Mouse (Mus musculus) embryonic facial prominence, embryonic 14.5 days (tissue): ENCODE results near the gene A930033H14Rik. TPM values are rescaled to one million over a fixed set of nuclear protein-coding genes. Genes with fewer than 3 reads are reported as not detected.

Experiments used
- ATAC-seq: fragments of 200-750 bp; cut with Nextera tagmentation; 2 replicates; pipeline ENCODE4 v1.8.0; 2017; ENCODE audit warnings: low read depth, moderate number of reproducible peaks, moderate TSS enrichment
- DNase-seq: peaks from one replicate; pipeline ENCODE4 v3.0.0-alpha.2; 2015; ENCODE audit warnings: low spot score
- H3K27ac ChIP-seq: fragments of 300-500 bp; sonication (generic); replicated peaks from 2 replicates; pipeline ENCODE4 v1.5.1; 2014; ENCODE audit warnings: low read depth, mild to moderate bottlenecking, low read length, moderate library complexity
- H3K27me3 ChIP-seq: fragments of 300-500 bp; sonication (generic); replicated peaks from 2 replicates; pipeline ENCODE4 v1.6.1; 2014; ENCODE audit warnings: low read length; ENCODE audit not compliant: control insufficient read depth, insufficient read depth
- H3K36me3 ChIP-seq: fragments of 300-500 bp; sonication (generic); 2 replicates; pipeline ENCODE4 v1.6.1; 2014; ENCODE audit warnings: low read length, mixed read lengths; ENCODE audit not compliant: control insufficient read depth, insufficient read depth
- H3K4me1 ChIP-seq: fragments of 300-500 bp; sonication (generic); 2 replicates; pipeline ENCODE4 v1.6.1; 2014; ENCODE audit warnings: antibody characterized with exemption, low read length; ENCODE audit not compliant: control insufficient read depth, insufficient read depth
- H3K4me2 ChIP-seq: fragments of 300-500 bp; sonication (generic); 2 replicates; pipeline ENCODE4 v1.6.1; 2014; ENCODE audit warnings: low read depth, mild to moderate bottlenecking, low read length, moderate library complexity, mixed read lengths
- H3K4me3 ChIP-seq: fragments of 300-500 bp; sonication (generic); 2 replicates; pipeline ENCODE4 v1.5.1; 2014; ENCODE audit warnings: low read depth, mild to moderate bottlenecking, low read length
- H3K9ac ChIP-seq: fragments of 300-500 bp; sonication (generic); 2 replicates; pipeline ENCODE4 v1.6.1; 2014; ENCODE audit warnings: low read depth, mild to moderate bottlenecking, low read length, moderate library complexity, mixed read lengths
- H3K9me3 ChIP-seq: fragments of 300-500 bp; sonication (generic); 2 replicates; pipeline ENCODE4 v1.6.1; 2016; ENCODE audit warnings: low read length; ENCODE audit not compliant: control insufficient read depth
- WGBS: fragments of 180-500 bp; shearing (Covaris S2); extraction: QIAGEN DNeasy Blood & Tissue Kit; methylation state at CpG from one replicate; pipeline ENCODE4 v1.1.7; 2014; 5-methylcytosine and 5-hydroxymethylcytosine counted together
- polyA plus RNA-seq: library from polyadenylated mRNA; unstranded; fragments of >200 nt; fragmentation: Nextera tagmentation; extraction: Ambion mirVana; gene quantifications from 2 replicates; pipeline ENCODE4 v1.2.1, GENCODE M21; 2014

Gene A930033H14Rik
- polyA plus RNA-seq, 1 experiment from 2014 or later: 2.5 TPM

GRCm38 (mm10) chr10:69162577-69162976, 50.3 kb downstream of the A930033H14Rik start:
- WGBS: 84% methylated on average over 5 of the region's 5 CpGs
- Histone ChIP-seq H3K27me3 (no peaks in the 10 kb centered on the region), H3K4me1 (peaks cover 3% of the 10 kb centered on the region), H3K4me2 (no peak overlapping the region), H3K36me3 (no peaks in the 10 kb centered on the region), H3K9ac (no peak overlapping the region), H3K9me3 (0 out of 2 replicates have a peak, but pooled peaks cover 8% of the 10 kb centered on the region), H3K27ac (no peak overlapping the region), H3K4me3 (no peak overlapping the region)
- ATAC-seq (no peak), DNase-seq (no peak)

- H3K27ac ChIP-seq: no peak overlapping the region
- ATAC-seq (no peak), DNase-seq (no peak)
- 78% methylated on average over 3 of the region's 3 CpGs for WGBS
- H3K4me1 ChIP-seq: peaks cover 9% of the 10 kb centered on the region
- no peaks in the 10 kb centered on the region for H3K27me3 ChIP-seq
- no peaks in the 10 kb centered on the region for H3K36me3 ChIP-seq
- H3K9me3 ChIP-seq: 0 out of 2 replicates have a peak, but pooled peaks cover 8% of the 10 kb centered on the region
- no peak overlapping the region for H3K4me3 ChIP-seq
- H3K9ac ChIP-seq: no peak overlapping the region
- no peak overlapping the region for H3K4me2 ChIP-seq
Observed at GRCm38 (mm10) chr10:69161503-69161902, 51.4 kb downstream of the A930033H14Rik start.

- Histone ChIP-seq H3K9ac (no peak overlapping the region), H3K36me3 (no peaks in the 10 kb centered on the region), H3K9me3 (0 out of 2 replicates have a peak, but pooled peaks cover 8% of the 10 kb centered on the region), H3K27me3 (no peaks in the 10 kb centered on the region), H3K27ac (no peak overlapping the region), H3K4me1 (peaks cover 9% of the 10 kb centered on the region), H3K4me2 (no peak overlapping the region), H3K4me3 (no peak overlapping the region)
- 83% methylated on average over 2 of the region's 2 CpGs for WGBS
- ATAC-seq: no peak
- no peak for DNase-seq
Observed at GRCm38 (mm10) chr10:69160877-69161276, 52.0 kb downstream of the A930033H14Rik start.

Other genes with a start within 250 kb of the A930033H14Rik start
- 27.7 and 28.0 TPM in 2 replicates for gene Rhobtb1, start 61.7 kb downstream of the A930033H14Rik start, polyA plus RNA-seq
- 397 and 436 TPM in 2 replicates for gene Cdk1, start 139.8 kb upstream of the A930033H14Rik start, polyA plus RNA-seq
- 22.5 and 23.1 TPM in 2 replicates for gene Ank3, start 185.7 kb upstream of the A930033H14Rik start, polyA plus RNA-seq